Mouse (Mus musculus): ENCODE data around the gene Zfp507. TPM values are rescaled to one million over a fixed set of nuclear protein-coding genes. Genes with fewer than 3 reads are reported as not detected.

The Zfp507 gene
- polyA plus RNA-seq, 1 experiment from 2014 or later: 21.4 TPM

DNA sequence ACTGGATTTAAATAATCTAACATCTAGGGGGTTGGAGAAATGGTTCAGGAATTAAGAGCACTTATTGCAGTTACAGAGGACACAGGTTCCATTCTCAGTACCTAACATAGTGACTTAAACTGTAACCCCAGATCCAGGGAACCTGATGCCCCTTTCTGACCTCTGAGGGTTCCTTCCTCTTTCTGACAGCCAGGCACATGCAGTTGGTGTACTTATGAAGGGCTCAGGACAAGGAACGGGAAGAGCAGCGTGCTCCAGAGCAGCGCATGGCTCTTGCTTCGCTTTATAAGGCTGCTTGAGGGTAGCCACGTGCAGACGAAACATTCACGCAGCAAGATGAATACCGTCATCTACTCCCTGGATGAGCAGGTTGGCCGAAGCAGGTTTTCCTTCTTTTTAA, 51.9 kb downstream of the Zfp507 start:
- no peak overlapping the region for H3K9ac ChIP-seq (ENCODE audit: low read depth, low read length)
- no peaks in the 10 kb centered on the region for H3K36me3 ChIP-seq (ENCODE audit: control insufficient read depth, insufficient read depth, low read length)
- 99% methylated on average over 9 of the region's 9 CpGs for WGBS
- DNase-seq (ENCODE audit: low spot score): no peak
- no peak overlapping the region for H3K4me2 ChIP-seq (replicated peaks; ENCODE audit: low read depth, low read length)
- H3K27me3 ChIP-seq (ENCODE audit: control insufficient read depth, insufficient read depth, low read length): no peaks in the 10 kb centered on the region
- H3K4me1 ChIP-seq (replicated peaks; ENCODE audit: control insufficient read depth, insufficient read depth, low read length): 0 out of 2 replicates have a peak, but pooled peaks cover 4% of the 10 kb centered on the region
- no peak for ATAC-seq (ENCODE audit: low FRiP score)
- H3K9me3 ChIP-seq (ENCODE audit: control insufficient read depth, low read length): no peaks in the 10 kb centered on the region
- no peak overlapping the region for H3K4me3 ChIP-seq (ENCODE audit: low read depth, low read length)
- no peak overlapping the region for H3K27ac ChIP-seq (ENCODE audit: low read depth, low read length)

GRCm38 (mm10) chr7:35747397-35747964, 55.3 kb downstream of the Zfp507 start:
- WGBS: 66% methylated on average over 14 of the region's 14 CpGs
- no peak for ATAC-seq (ENCODE audit: low FRiP score)
- H3K9ac ChIP-seq (ENCODE audit: low read depth, low read length): no peak overlapping the region
- no peak overlapping the region for H3K4me2 ChIP-seq (replicated peaks; ENCODE audit: low read depth, low read length)
- DNase-seq (ENCODE audit: low spot score): no peak
- H3K4me1 ChIP-seq (replicated peaks; ENCODE audit: control insufficient read depth, insufficient read depth, low read length): no peaks in the 10 kb centered on the region
- no peaks in the 10 kb centered on the region for H3K27me3 ChIP-seq (ENCODE audit: control insufficient read depth, insufficient read depth, low read length)
- H3K27ac ChIP-seq (ENCODE audit: low read depth, low read length): no peak overlapping the region
- no peak overlapping the region for H3K4me3 ChIP-seq (ENCODE audit: low read depth, low read length)
- no peaks in the 10 kb centered on the region for H3K9me3 ChIP-seq (ENCODE audit: control insufficient read depth, low read length)
- H3K36me3 ChIP-seq (ENCODE audit: control insufficient read depth, insufficient read depth, low read length): no peaks in the 10 kb centered on the region

DNA sequence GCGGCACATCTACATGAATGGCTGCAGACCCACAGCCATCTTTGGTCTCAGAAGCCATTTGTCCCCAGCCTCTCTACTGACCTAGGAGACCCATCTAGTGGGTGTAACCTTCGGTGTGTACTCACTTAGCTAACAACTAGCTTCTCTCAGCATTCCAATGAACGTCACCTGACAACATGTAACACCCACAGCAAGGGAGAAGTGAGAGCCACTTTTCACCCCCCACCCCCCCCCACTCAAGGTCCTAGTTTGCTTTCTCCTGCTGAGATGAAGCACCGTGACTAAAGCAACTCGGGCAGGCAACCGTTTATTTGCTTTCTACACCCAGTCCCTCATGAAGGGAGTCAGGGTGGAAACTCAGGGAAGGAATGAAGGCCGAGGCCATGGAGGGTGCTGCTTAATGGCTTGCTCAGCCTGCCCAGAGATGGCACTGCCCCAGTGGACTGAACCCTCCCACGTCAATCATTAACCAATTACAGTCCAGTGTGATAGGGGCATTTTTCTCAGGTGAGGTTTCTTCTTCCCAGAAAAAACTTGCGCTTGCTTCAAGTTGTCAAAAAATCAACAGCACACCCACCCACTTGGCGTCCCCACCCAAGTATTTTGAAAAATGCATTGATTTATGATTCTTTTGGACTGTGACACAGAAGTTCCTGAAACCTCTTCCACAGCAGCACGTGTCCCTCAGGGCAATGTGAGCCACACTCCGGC, 56.0 kb downstream of the Zfp507 start:
- Histone ChIP-seq H3K9me3 (ENCODE audit: control insufficient read depth, low read length) (no peaks in the 10 kb centered on the region), H3K4me3 (ENCODE audit: low read depth, low read length) (no peak overlapping the region), H3K9ac (ENCODE audit: low read depth, low read length) (no peak overlapping the region), H3K4me1 (replicated peaks; ENCODE audit: control insufficient read depth, insufficient read depth, low read length) (no peaks in the 10 kb centered on the region), H3K27me3 (ENCODE audit: control insufficient read depth, insufficient read depth, low read length) (no peaks in the 10 kb centered on the region), H3K27ac (ENCODE audit: low read depth, low read length) (no peak overlapping the region), H3K4me2 (replicated peaks; ENCODE audit: low read depth, low read length) (no peak overlapping the region), H3K36me3 (ENCODE audit: control insufficient read depth, insufficient read depth, low read length) (no peaks in the 10 kb centered on the region)
- WGBS: 88% methylated on average over 12 of the region's 12 CpGs
- ATAC-seq (ENCODE audit: low FRiP score): no peak
- DNase-seq (ENCODE audit: low spot score): no peak

GRCm38 (mm10) chr7:35745281-35745702, 57.5 kb downstream of the Zfp507 start:
- Histone ChIP-seq H3K36me3 (ENCODE audit: control insufficient read depth, insufficient read depth, low read length) (no peaks in the 10 kb centered on the region), H3K27me3 (ENCODE audit: control insufficient read depth, insufficient read depth, low read length) (no peaks in the 10 kb centered on the region)

GRCm38 (mm10) chr7:35744771-35745170, 58.0 kb downstream of the Zfp507 start:
- WGBS: 90% methylated on average over 9 of the region's 9 CpGs
- H3K27me3 ChIP-seq (ENCODE audit: control insufficient read depth, insufficient read depth, low read length): no peaks in the 10 kb centered on the region
- no peaks in the 10 kb centered on the region for H3K36me3 ChIP-seq (ENCODE audit: control insufficient read depth, insufficient read depth, low read length)
- H3K9ac ChIP-seq (ENCODE audit: low read depth, low read length): no peak overlapping the region
- H3K9me3 ChIP-seq (ENCODE audit: control insufficient read depth, low read length): no peaks in the 10 kb centered on the region
- ATAC-seq (ENCODE audit: low FRiP score) (no peak), DNase-seq (ENCODE audit: low spot score) (no peak)
- H3K4me1 ChIP-seq (replicated peaks; ENCODE audit: control insufficient read depth, insufficient read depth, low read length): no peaks in the 10 kb centered on the region
- no peak overlapping the region for H3K4me3 ChIP-seq (ENCODE audit: low read depth, low read length)
- no peak overlapping the region for H3K4me2 ChIP-seq (replicated peaks; ENCODE audit: low read depth, low read length)
- no peak overlapping the region for H3K27ac ChIP-seq (ENCODE audit: low read depth, low read length)

More at GRCm38 (mm10) chr7:35745281-35745702, 57.5 kb downstream of the Zfp507 start:
- H3K9me3 ChIP-seq (ENCODE audit: control insufficient read depth, low read length): no peaks in the 10 kb centered on the region
- H3K4me1 ChIP-seq (replicated peaks; ENCODE audit: control insufficient read depth, insufficient read depth, low read length): no peaks in the 10 kb centered on the region
- H3K9ac ChIP-seq (ENCODE audit: low read depth, low read length): no peak overlapping the region
- ATAC-seq (ENCODE audit: low FRiP score): no peak
- no peak overlapping the region for H3K4me3 ChIP-seq (ENCODE audit: low read depth, low read length)
- 91% methylated on average over 6 of the region's 6 CpGs for WGBS
- DNase-seq (ENCODE audit: low spot score): no peak
- H3K27ac ChIP-seq (ENCODE audit: low read depth, low read length): no peak overlapping the region
- no peak overlapping the region for H3K4me2 ChIP-seq (replicated peaks; ENCODE audit: low read depth, low read length)

DNA sequence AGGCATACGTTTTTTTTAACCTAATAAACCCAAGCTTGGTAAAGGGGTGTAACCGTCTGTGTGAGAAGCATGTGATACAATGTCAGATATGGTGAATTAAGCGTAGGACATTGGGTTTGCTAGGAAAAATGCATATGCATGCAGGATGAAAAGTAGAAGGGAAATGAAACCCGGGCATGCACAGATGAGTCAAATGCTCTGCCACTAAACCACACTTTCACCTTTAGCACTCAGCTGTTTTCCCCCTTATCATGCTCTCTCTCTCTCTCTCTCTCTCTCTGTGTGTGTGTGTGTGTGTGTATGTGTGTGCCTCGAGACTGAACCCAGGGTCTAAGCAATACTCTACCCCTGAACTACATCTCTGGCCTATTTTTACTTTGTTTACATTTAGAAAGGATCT, 60.5 kb downstream of the Zfp507 start:
- WGBS: 91% methylated on average over 5 of the region's 5 CpGs
- no peak overlapping the region for H3K4me3 ChIP-seq (ENCODE audit: low read depth, low read length)
- no peak for ATAC-seq (ENCODE audit: low FRiP score)
- H3K27me3 ChIP-seq (ENCODE audit: control insufficient read depth, insufficient read depth, low read length): no peaks in the 10 kb centered on the region
- no peaks in the 10 kb centered on the region; the same call in 1 of the 2 replicates for H3K9me3 ChIP-seq (ENCODE audit: control insufficient read depth, low read length)
- no peak overlapping the region for H3K9ac ChIP-seq (ENCODE audit: low read depth, low read length)
- no peaks in the 10 kb centered on the region for H3K36me3 ChIP-seq (ENCODE audit: control insufficient read depth, insufficient read depth, low read length)
- DNase-seq (ENCODE audit: low spot score): no peak
- no peaks in the 10 kb centered on the region for H3K4me1 ChIP-seq (replicated peaks; ENCODE audit: control insufficient read depth, insufficient read depth, low read length)
- H3K27ac ChIP-seq (ENCODE audit: low read depth, low read length): no peak overlapping the region
- no peak overlapping the region for H3K4me2 ChIP-seq (replicated peaks; ENCODE audit: low read depth, low read length)

GRCm38 (mm10) chr7:35741858-35742257, 60.9 kb downstream of the Zfp507 start:
- no peaks in the 10 kb centered on the region for H3K4me1 ChIP-seq (replicated peaks; ENCODE audit: control insufficient read depth, insufficient read depth, low read length)
- H3K4me3 ChIP-seq (ENCODE audit: low read depth, low read length): no peak overlapping the region
- 92% methylated on average over 5 of the region's 5 CpGs for WGBS
- DNase-seq (ENCODE audit: low spot score) (no peak), ATAC-seq (ENCODE audit: low FRiP score) (no peak)
- H3K4me2 ChIP-seq (replicated peaks; ENCODE audit: low read depth, low read length): no peak overlapping the region
- no peaks in the 10 kb centered on the region; the same call in 1 of the 2 replicates for H3K9me3 ChIP-seq (ENCODE audit: control insufficient read depth, low read length)
- no peak overlapping the region for H3K27ac ChIP-seq (ENCODE audit: low read depth, low read length)
- H3K9ac ChIP-seq (ENCODE audit: low read depth, low read length): no peak overlapping the region
- H3K27me3 ChIP-seq (ENCODE audit: control insufficient read depth, insufficient read depth, low read length): no peaks in the 10 kb centered on the region
- no peaks in the 10 kb centered on the region for H3K36me3 ChIP-seq (ENCODE audit: control insufficient read depth, insufficient read depth, low read length)

- Histone ChIP-seq H3K9ac (ENCODE audit: low read depth, low read length) (no peak overlapping the region), H3K4me3 (ENCODE audit: low read depth, low read length) (no peak overlapping the region), H3K36me3 (ENCODE audit: control insufficient read depth, insufficient read depth, low read length) (peaks cover 4% of the 10 kb centered on the region; the same call in 1 of the 2 replicates), H3K27me3 (ENCODE audit: control insufficient read depth, insufficient read depth, low read length) (no peaks in the 10 kb centered on the region), H3K4me1 (replicated peaks; ENCODE audit: control insufficient read depth, insufficient read depth, low read length) (no peaks in the 10 kb centered on the region), H3K27ac (ENCODE audit: low read depth, low read length) (no peak overlapping the region), H3K4me2 (replicated peaks; ENCODE audit: low read depth, low read length) (no peak overlapping the region), H3K9me3 (ENCODE audit: control insufficient read depth, low read length) (no peaks in the 10 kb centered on the region; the same call in 1 of the 2 replicates)
- ATAC-seq (ENCODE audit: low FRiP score) (no peak), DNase-seq (ENCODE audit: low spot score) (peak; percentile 63)
- WGBS: 85% methylated on average over 5 of the region's 5 CpGs
These were observed 62.1 kb downstream of the Zfp507 start for GRCm38 (mm10) chr7:35740489-35741230.
